Mouse (Mus musculus): Measurements from ENCODE around the gene Opn1sw. TPM values are rescaled to one million over a fixed set of nuclear protein-coding genes. Genes with fewer than 3 reads are reported as not detected.
"Not testable (repeated sequence)": the region's sequence is repeated elsewhere in the genome, so short reads cannot be mapped to it uniquely, and the experiment has no call there.

Gene Opn1sw
- total RNA-seq, 1 experiment, result 0.13 TPM

GRCm38 (mm10) chr6:29394286-29394685, 6.0 kb upstream of the Opn1sw start:
- in situ Hi-C loops (cut with MboI; ENCODE audit: low sequenced_read_pairs in 2 of 2, unreplicated experiment in 2 of 2), result no loop called here
- Histone ChIP-seq H3K36me3 (ENCODE audit: control insufficient read depth, insufficient read depth, low read length, poor library complexity, severe bottlenecking) (peaks cover 4% of the 10 kb centered on the region; the same call in 1 of the 2 replicates), H3K9me3 (ENCODE audit: control insufficient read depth, insufficient read depth, low read depth, low read length) (no peaks in the 10 kb centered on the region), H3K4me1 (ENCODE audit: control insufficient read depth in 2 of 2, insufficient read depth in 2 of 2, low read length in 2 of 2, poor library complexity in 1 of 2) (peaks cover 3 to 7% of the 10 kb centered on the region in 2 experiments; a peak in 2 of 4 replicates), H3K27ac (ENCODE audit: insufficient read depth, low read depth, low read length, poor library complexity, severe bottlenecking) (no peak overlapping the region), H3K4me3 (ENCODE audit: insufficient read depth in 1 of 2, low read depth in 1 of 2, low read length in 2 of 2, poor library complexity in 1 of 2, severe bottlenecking in 1 of 2) (no peak overlapping the region), H3K9ac (ENCODE audit: insufficient read depth, low read depth, low read length, poor library complexity, severe bottlenecking) (no peak overlapping the region)
- no peak for TF ChIP-seq ZC3H11A (IDR thresholded peaks at IDR 0.05; ENCODE audit: borderline replicate concordance, low read depth, low read length)
- TF ChIP-seq MAFK (IDR thresholded peaks at IDR 0.05; ENCODE audit: insufficient read depth, low read depth, low read length), result no peak
- no peak for TF ChIP-seq CHD2 (IDR thresholded peaks at IDR 0.05; ENCODE audit: low read depth, low read length)
- TF ChIP-seq ZNF384 (IDR thresholded peaks at IDR 0.05; ENCODE audit: low read depth, low read length), result no peak
- no peak for TF ChIP-seq HCFC1 (IDR thresholded peaks at IDR 0.05; ENCODE audit: borderline replicate concordance, insufficient read depth, low read length)
- no peak for DNase-seq (ENCODE audit: low read depth, low spot score)

- Histone ChIP-seq H3K9ac (ENCODE audit: insufficient read depth, low read depth, low read length, poor library complexity, severe bottlenecking) (no peak overlapping the region), H3K9me3 (ENCODE audit: control insufficient read depth, insufficient read depth, low read depth, low read length) (no peaks in the 10 kb centered on the region), H3K4me1 (ENCODE audit: control insufficient read depth in 2 of 2, insufficient read depth in 2 of 2, low read length in 2 of 2, poor library complexity in 1 of 2) (peaks cover 0 to 9% of the 10 kb centered on the region in 2 experiments; a peak in 2 of 4 replicates), H3K27ac (ENCODE audit: insufficient read depth, low read depth, low read length, poor library complexity, severe bottlenecking) (no peak overlapping the region), H3K4me3 (ENCODE audit: insufficient read depth in 1 of 2, low read depth in 1 of 2, low read length in 2 of 2, poor library complexity in 1 of 2, severe bottlenecking in 1 of 2) (no peak overlapping the region), H3K36me3 (ENCODE audit: control insufficient read depth, insufficient read depth, low read length, poor library complexity, severe bottlenecking) (no peaks in the 10 kb centered on the region)
- no peak for DNase-seq (ENCODE audit: low read depth, low spot score)
- in situ Hi-C loops (cut with MboI; ENCODE audit: low sequenced_read_pairs in 2 of 2, unreplicated experiment in 2 of 2), result no loop called here
- TF ChIP-seq HCFC1 (IDR thresholded peaks at IDR 0.05; ENCODE audit: borderline replicate concordance, insufficient read depth, low read length), result no peak
- TF ChIP-seq MAFK (IDR thresholded peaks at IDR 0.05; ENCODE audit: insufficient read depth, low read depth, low read length), result no peak
- TF ChIP-seq CHD2 (IDR thresholded peaks at IDR 0.05; ENCODE audit: low read depth, low read length), result no peak
- no peak for TF ChIP-seq ZNF384 (IDR thresholded peaks at IDR 0.05; ENCODE audit: low read depth, low read length)
- TF ChIP-seq ZC3H11A (IDR thresholded peaks at IDR 0.05; ENCODE audit: borderline replicate concordance, low read depth, low read length), result no peak
Measured at GRCm38 (mm10) chr6:29391802-29392201, 3.5 kb upstream of the Opn1sw start.

- H3K9me3 ChIP-seq (ENCODE audit: control insufficient read depth, insufficient read depth, low read depth, low read length); H3K9ac ChIP-seq (ENCODE audit: insufficient read depth, low read depth, low read length, poor library complexity, severe bottlenecking); in situ Hi-C loops (cut with MboI; ENCODE audit: low sequenced_read_pairs in 2 of 2, unreplicated experiment in 2 of 2); H3K27ac ChIP-seq (ENCODE audit: insufficient read depth, low read depth, low read length, poor library complexity, severe bottlenecking); DNase-seq (ENCODE audit: low read depth, low spot score); H3K4me3 ChIP-seq (ENCODE audit: insufficient read depth in 1 of 2, low read depth in 1 of 2, low read length in 2 of 2, poor library complexity in 1 of 2, severe bottlenecking in 1 of 2); H3K36me3 ChIP-seq (ENCODE audit: control insufficient read depth, insufficient read depth, low read length, poor library complexity, severe bottlenecking); H3K4me1 ChIP-seq (ENCODE audit: control insufficient read depth in 2 of 2, insufficient read depth in 2 of 2, low read length in 2 of 2, poor library complexity in 1 of 2): not testable (repeated sequence)
Measured at GRCm38 (mm10) chr6:29391241-29391640, 3.0 kb upstream of the Opn1sw start.

DNA sequence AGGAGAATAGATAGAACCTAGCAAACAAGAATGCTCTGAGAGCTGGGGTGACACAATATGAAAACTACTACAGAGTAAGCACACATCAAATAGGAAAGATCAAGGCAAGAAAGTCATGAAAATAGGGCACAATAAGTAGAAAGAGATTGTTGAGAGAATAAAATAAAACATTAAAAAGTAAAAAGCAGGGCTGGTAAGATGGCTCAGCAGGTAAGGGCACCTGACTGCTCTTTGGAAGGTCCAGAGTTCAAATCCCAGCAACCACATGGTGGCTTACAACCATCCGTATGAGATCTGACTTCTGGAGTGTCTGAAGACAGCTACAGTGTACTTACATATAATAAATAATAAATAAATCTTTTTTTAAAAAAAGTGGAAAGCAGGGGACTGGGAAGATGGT, 2.2 kb upstream of the Opn1sw start:
- H3K27ac ChIP-seq (ENCODE audit: insufficient read depth, low read depth, low read length, poor library complexity, severe bottlenecking); H3K9ac ChIP-seq (ENCODE audit: insufficient read depth, low read depth, low read length, poor library complexity, severe bottlenecking); in situ Hi-C loops (cut with MboI; ENCODE audit: low sequenced_read_pairs in 2 of 2, unreplicated experiment in 2 of 2); H3K4me3 ChIP-seq (ENCODE audit: insufficient read depth in 1 of 2, low read depth in 1 of 2, low read length in 2 of 2, poor library complexity in 1 of 2, severe bottlenecking in 1 of 2); H3K9me3 ChIP-seq (ENCODE audit: control insufficient read depth, insufficient read depth, low read depth, low read length); H3K36me3 ChIP-seq (ENCODE audit: control insufficient read depth, insufficient read depth, low read length, poor library complexity, severe bottlenecking); H3K4me1 ChIP-seq (ENCODE audit: control insufficient read depth in 2 of 2, insufficient read depth in 2 of 2, low read length in 2 of 2, poor library complexity in 1 of 2); DNase-seq (ENCODE audit: low read depth, low spot score): not testable (repeated sequence)

DNA sequence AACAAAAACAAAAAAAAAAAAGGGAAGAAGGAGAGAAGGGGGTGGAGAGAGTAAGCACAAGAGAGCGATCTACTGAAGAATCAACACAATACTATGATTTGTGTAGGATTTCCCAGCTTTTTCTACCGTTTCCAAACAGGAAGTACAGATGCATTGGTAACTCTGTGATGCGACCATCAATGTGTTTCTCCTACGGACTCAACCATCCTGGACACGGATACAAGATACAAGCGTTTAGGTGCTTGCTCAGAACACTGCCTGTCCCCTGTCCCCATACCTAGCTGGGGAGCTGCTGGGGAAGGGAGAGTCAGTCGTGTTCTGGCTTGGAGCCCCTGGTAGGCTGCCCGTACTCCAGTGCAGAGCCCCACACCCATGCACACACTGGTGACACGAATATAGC, 1.2 kb upstream of the Opn1sw start:
- no peak overlapping the region for H3K27ac ChIP-seq (ENCODE audit: insufficient read depth, low read depth, low read length, poor library complexity, severe bottlenecking)
- H3K4me3 ChIP-seq (ENCODE audit: insufficient read depth in 1 of 2, low read depth in 1 of 2, low read length in 2 of 2, poor library complexity in 1 of 2, severe bottlenecking in 1 of 2), result no peak overlapping the region
- TF ChIP-seq ZNF384 (IDR thresholded peaks at IDR 0.05; ENCODE audit: low read depth, low read length) (no peak), CHD2 (IDR thresholded peaks at IDR 0.05; ENCODE audit: low read depth, low read length) (no peak), HCFC1 (IDR thresholded peaks at IDR 0.05; ENCODE audit: borderline replicate concordance, insufficient read depth, low read length) (no peak), MAFK (IDR thresholded peaks at IDR 0.05; ENCODE audit: insufficient read depth, low read depth, low read length) (no peak)
- DNase-seq (ENCODE audit: low read depth, low spot score), result no peak
- no peaks in the 10 kb centered on the region for H3K9me3 ChIP-seq (ENCODE audit: control insufficient read depth, insufficient read depth, low read depth, low read length)
- no peak overlapping the region for H3K9ac ChIP-seq (ENCODE audit: insufficient read depth, low read depth, low read length, poor library complexity, severe bottlenecking)
- no peaks in the 10 kb centered on the region for H3K36me3 ChIP-seq (ENCODE audit: control insufficient read depth, insufficient read depth, low read length, poor library complexity, severe bottlenecking)
- in situ Hi-C loops (cut with MboI; ENCODE audit: low sequenced_read_pairs in 2 of 2, unreplicated experiment in 2 of 2), result no loop called here
- peaks cover 0 to 6% of the 10 kb centered on the region in 2 experiments; a peak in 2 of 4 replicates for H3K4me1 ChIP-seq (ENCODE audit: control insufficient read depth in 2 of 2, insufficient read depth in 2 of 2, low read length in 2 of 2, poor library complexity in 1 of 2)

All from ES-E14 (cell line).